Mouse (Mus musculus) cortical plate, adult 2 months (tissue): Measurements from ENCODE around the gene Git2. TPM values are rescaled to one million over a fixed set of nuclear protein-coding genes. Genes with fewer than 3 reads are reported as not detected.

ENCODE experiments used
- H3K27ac ChIP-seq: fragments of 200-500 bp; 2 replicates; pipeline ENCODE4 v1.5.1; 2012; ENCODE audit warnings: low read length, control low read depth, inconsistent platforms; ENCODE audit not compliant: insufficient read depth
- H3K4me1 ChIP-seq: fragments of 200-500 bp; 2 replicates; pipeline ENCODE4 v1.6.1; 2011; ENCODE audit warnings: low read length; ENCODE audit not compliant: control insufficient read depth, insufficient read depth
- H3K4me3 ChIP-seq: fragments of 200-500 bp; 2 replicates; pipeline ENCODE4 v1.5.1; 2011; ENCODE audit warnings: mild to moderate bottlenecking, low read length, control low read depth; ENCODE audit not compliant: insufficient read depth
- CTCF ChIP-seq: fragments of 200-500 bp; IDR thresholded peaks from 2 replicates; pipeline ENCODE4 v1.5.1; 2011; ENCODE audit warnings: mild to moderate bottlenecking, control low read depth, low read length; ENCODE audit not compliant: insufficient read depth; ENCODE audit errors: extremely low read depth
- POLR2A ChIP-seq: fragments of 200-500 bp; IDR thresholded peaks from 2 replicates; pipeline ENCODE4 v1.6.1; 2011; ENCODE audit warnings: mild to moderate bottlenecking, low read length, control low read depth; ENCODE audit not compliant: insufficient read depth; ENCODE audit errors: extremely low read depth
- polyA plus RNA-seq: library from polyadenylated mRNA; depleted of rRNA; stranded (reverse); fragments of >200 nt; gene quantifications from 2 replicates; pipeline ENCODE4 v1.2.3, GENCODE M21; 2012

Gene Git2
- polyA plus RNA-seq, 1 experiment, result 44.0 TPM

DNA sequence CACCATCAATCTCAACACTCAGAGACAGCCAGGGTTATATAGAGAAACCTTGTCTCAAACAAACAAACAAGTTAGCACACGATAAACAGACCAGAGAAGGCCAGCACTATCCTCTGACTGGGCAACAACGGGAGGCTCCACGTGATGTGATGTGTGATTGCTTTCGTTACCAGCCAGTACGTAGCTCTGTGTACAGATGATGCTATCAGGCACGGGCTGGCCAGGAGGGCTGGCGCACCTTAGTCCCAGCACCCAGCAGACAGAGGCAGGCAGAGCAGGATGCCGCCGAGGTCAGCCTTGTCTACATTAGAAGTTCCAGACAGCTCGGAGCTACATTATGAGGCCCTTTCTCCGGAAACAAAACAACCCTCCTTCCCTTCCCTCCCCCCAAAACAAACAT is 24.5 kb upstream of the Git2 start:
- Histone ChIP-seq H3K4me1 (peaks cover 7% of the 10 kb centered on the region), H3K27ac (no peak overlapping the region), H3K4me3 (no peak overlapping the region)
- TF ChIP-seq POLR2A (no peak), CTCF (no peak)

DNA sequence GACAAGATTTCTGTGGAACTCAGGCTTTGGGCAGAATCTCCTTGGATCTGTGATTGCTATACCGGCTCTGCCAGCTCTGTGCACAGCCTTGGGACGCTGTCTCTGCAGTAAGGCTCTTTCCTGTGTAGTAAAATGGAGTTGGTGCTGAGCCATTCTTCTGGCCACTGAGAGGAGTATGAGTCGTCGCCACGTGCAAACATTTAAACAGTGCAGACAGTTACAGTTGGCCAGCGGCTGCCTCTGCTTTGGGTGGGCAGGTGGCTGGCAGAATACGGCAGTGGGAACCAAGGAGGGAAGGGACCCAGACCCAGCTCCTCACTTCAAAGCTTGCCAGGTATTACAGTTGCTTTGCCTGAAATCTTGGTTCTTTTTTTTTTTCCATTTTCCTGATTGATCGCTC is 21.9 kb upstream of the Git2 start:
- TF ChIP-seq POLR2A (no peak), CTCF (no peak)
- Histone ChIP-seq H3K4me1 (peaks cover 8% of the 10 kb centered on the region), H3K27ac (no peak overlapping the region), H3K4me3 (no peak overlapping the region)

DNA sequence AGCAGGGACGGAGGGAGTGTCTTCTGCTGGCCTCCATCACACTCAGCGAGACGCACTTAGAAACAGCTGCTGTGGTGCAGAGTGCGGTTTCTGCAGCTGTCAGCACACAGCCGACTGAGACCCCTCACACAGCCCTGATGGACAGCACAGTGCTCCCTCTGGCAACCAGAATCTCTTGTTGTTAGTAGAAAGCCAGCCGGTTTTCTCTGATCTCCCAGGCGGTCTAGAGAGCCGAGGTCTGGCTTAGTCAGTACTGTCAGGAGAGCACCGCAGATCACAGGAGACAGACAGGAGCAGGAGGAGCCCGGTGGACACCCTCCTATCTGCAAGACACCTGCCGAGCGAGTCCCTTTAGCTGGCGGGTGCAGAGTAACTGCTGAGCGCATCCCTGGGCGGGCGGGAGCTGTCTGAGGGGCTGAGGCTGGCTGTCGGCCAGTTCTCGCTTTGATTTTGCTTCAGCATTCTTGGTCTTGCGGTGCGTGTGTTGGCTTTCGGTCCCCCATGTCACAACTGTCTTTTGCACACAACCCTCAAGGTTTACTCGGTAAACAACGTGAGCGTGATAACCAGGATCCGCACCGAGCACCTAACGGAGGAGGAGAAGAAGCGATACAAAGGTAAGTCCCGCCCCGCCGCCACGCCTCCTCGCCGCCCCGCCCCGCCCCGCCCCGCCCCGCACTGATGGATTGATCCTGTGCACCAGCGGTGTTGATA is 21.1 kb upstream of the Git2 start:
- H3K4me3 ChIP-seq, result peak overlapping the region; percentile 40; the same call in 1 of the 2 replicates
- TF ChIP-seq CTCF (no peak), POLR2A (no peak)
- H3K4me1 ChIP-seq, result peaks cover 8% of the 10 kb centered on the region
- no peak overlapping the region for H3K27ac ChIP-seq

DNA sequence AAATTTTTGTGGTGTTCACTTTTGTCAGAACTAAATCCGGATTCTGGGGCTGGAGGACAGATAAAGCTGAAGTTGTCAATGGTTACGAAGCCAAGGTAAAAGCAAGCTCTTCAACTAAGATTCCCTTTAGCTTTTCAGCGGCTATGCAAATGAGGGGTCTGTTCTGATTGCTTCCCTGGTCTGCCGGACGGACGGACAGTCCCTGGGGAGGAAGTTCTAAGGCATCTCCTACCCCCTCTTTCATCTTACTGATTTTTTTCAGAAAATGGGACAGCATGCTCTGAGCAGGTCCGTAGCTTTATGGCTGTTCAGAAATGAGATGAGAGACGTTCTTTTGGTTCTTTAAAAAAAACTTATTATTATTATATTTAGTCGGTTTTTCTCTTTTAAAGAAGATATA is 20.3 kb upstream of the Git2 start:
- H3K4me3 ChIP-seq, result no peak overlapping the region
- no peak overlapping the region for H3K27ac ChIP-seq
- peaks cover 8% of the 10 kb centered on the region for H3K4me1 ChIP-seq
- TF ChIP-seq CTCF, result no peak
- no peak for TF ChIP-seq POLR2A

DNA sequence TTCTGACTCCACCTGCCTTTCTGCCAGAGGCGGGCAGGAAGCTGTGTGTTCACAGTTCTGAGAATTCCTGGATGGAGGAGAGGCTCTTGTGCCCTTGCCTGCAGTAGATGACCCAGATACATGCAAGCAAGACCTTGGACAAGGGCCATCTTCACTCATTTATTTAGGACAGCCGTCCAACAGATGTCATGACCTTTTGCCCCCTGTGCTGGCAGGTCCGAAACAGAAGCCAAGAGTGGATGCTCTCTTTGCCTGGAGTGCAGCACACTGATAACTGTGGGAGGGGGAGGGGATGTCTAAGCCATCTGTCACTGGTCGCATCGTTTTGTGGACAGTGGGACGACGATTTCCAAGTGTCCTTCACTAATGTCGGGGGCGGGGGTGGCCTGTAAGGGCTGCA is 19.9 kb upstream of the Git2 start:
- TF ChIP-seq POLR2A (no peak), CTCF (no peak)
- Histone ChIP-seq H3K4me3 (no peak overlapping the region), H3K4me1 (peaks cover 8% of the 10 kb centered on the region), H3K27ac (no peak overlapping the region)

DNA sequence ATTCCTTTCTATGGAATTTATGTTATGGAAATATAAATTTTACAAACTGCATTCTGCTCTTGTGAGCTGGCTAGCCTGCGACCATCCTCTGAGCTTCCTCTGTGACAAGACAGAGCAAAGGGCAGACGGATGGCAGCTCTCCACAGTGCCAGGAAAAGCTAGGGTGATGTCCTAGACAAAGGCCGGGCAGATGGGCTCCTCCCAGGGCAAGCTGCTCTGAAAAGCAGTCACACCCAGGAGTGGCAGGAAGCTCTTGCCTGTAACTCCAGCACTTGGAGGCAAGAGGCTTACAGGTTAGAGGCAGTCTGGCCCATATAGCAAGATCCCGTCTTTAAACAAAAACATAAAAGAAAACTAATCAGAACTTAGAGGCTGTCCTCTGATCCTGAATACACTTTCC is 19.3 kb upstream of the Git2 start:
- Histone ChIP-seq H3K4me1 (peaks cover 8% of the 10 kb centered on the region), H3K4me3 (no peak overlapping the region), H3K27ac (no peak overlapping the region)
- TF ChIP-seq CTCF (no peak), POLR2A (no peak)

DNA sequence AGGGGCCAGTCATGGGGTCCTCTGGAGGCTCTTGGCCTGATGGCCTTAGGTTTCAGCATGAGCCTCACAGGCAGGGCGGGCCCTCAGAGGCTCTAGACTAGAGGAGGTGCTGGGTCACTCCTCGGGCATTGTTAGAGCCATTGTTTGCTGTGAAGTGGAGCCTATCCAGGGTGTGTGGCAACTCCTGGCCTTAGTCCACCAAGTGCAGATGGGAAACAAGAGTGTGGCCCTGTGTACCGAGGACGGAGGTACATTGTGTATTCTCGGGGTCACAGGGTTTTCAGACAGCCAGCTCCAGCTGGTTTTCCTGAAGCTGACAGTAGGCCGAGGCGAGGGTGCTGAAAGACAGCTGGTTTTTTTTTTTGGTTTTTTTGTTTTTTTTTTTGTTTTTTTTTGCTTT is 18.0 kb upstream of the Git2 start:
- Histone ChIP-seq H3K4me3 (no peak overlapping the region), H3K4me1 (peaks cover 8% of the 10 kb centered on the region), H3K27ac (0 out of 2 replicates have a peak overlapping the region, but pooled peaks have one; percentile 63)
- TF ChIP-seq POLR2A (no peak), CTCF (no peak)

DNA sequence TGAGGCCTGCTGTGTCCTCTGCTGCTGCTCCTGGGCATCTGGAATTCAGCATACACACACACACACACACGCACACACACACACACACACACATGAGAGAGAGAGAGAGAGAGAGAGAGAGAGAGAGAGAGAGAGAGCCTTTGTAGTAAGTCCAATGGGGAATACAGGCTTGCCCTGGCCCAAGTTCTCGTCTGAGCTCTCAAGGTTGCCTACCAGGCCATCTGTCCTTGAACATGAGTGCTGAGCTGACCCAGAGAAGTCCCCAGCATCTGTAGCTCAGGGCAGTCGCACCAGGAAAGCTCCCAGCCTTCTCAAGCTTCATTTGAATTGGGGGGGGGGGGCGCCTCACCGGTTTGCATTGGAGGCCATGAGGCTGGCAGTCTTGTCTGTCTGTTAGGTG is 9.9 kb upstream of the Git2 start:
- TF ChIP-seq CTCF (no peak), POLR2A (no peak)
- Histone ChIP-seq H3K4me1 (peaks cover 6% of the 10 kb centered on the region), H3K27ac (peak overlapping the region; percentile 81), H3K4me3 (no peak overlapping the region)

DNA sequence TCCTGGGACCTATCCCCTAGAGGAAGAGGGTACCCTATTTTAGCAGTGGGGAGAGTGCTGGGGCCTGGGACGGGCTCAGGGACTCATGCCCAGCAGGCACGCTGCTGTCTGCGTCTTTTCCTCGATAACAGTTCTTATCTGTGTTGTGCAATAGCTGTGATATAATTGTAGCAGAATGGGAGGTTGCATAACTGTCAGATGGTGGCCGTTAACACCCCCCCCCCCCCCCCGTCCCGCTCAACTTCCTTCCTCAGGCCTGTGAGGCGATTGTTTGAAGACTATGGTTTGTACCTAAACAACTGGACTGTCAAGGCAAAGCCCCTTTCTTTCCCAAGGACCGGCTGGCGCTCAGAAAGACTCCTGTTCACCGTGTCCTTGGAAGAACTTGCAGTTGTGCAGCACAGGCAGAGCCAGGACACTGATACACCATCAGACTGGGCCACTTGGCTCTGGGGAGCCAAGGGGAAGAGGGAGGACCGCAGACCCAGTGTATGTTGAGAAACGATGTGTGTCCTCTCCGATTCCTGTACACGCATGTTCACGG is 9.4 kb upstream of the Git2 start:
- H3K4me3 ChIP-seq, result no peak overlapping the region
- TF ChIP-seq POLR2A (no peak), CTCF (no peak)
- H3K4me1 ChIP-seq, result peaks cover 6% of the 10 kb centered on the region
- peak overlapping the region; percentile 81 for H3K27ac ChIP-seq

DNA sequence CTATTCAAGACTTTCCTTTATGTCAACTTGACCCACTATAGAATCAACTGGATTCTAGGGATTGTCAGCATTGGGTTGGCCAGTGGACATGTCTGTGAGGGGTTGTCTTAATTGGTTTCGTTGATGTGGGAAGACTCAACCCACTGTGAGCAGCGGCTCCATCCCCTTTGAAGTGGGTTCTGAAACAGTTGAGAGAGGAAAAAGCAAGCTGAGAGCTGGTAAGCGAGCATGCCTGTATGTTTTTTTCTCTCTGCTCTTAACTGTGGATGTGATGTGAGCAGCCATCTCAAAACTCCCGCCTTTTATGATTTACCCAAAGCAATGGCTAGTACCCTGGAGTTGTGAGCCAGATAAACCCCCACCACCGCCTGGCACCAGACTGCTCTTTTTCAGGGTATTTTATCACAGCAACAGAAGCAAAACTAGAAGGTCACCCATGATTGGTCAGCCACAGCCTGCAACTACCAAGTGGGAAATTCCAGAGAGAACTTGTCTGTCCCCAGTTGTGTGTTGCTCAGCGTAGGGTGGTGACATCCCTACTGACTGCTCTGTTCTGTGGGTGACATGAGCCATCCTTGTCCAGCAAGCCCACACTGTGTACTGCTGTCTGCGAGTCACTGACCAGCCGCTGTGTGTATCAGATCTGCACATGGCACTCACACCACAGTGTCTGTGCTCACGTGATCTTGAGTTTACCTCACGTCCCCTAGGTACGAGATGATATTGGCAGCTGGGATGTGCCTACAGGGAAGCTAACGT is 8.3 kb upstream of the Git2 start:
- H3K27ac ChIP-seq, result peak overlapping the region; percentile 78; the same call in 1 of the 2 replicates
- TF ChIP-seq CTCF (no peak), POLR2A (no peak)
- H3K4me3 ChIP-seq, result no peak overlapping the region
- H3K4me1 ChIP-seq, result peaks cover 6% of the 10 kb centered on the region

DNA sequence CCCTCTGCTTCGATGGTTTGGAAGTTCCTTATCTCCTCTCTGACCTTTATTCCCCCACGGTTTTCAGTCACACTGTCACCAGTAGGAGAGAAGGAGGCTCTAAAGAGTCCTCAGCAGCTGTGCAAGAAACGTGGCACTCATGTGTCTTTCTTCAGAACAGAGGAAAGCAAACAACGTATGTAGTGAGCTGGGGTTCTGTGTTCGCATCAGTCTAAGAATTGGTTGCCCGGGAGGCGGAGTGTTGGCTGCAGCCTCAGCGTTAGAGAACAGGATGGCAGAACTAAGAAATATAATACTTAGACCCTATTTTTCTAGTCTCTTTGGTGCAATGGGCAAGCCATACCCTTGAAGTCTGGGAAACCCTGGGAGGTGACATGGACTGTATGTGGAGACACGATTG is 7.7 kb upstream of the Git2 start:
- TF ChIP-seq POLR2A (no peak), CTCF (no peak)
- no peak overlapping the region for H3K4me3 ChIP-seq
- no peak overlapping the region for H3K27ac ChIP-seq
- peaks cover 6% of the 10 kb centered on the region for H3K4me1 ChIP-seq
